Mouse (Mus musculus) embryonic facial prominence, embryonic 14.5 days (tissue): Measurements from ENCODE around the gene Rpl36-ps4. TPM values are rescaled to one million over a fixed set of nuclear protein-coding genes. Genes with fewer than 3 reads are reported as not detected.

Experiments
- ATAC-seq: fragments of 200-750 bp; cut with Nextera tagmentation; 2 replicates; pipeline ENCODE4 v1.8.0; 2017; ENCODE audit warnings: low read depth, moderate number of reproducible peaks, moderate TSS enrichment
- DNase-seq: peaks from one replicate; pipeline ENCODE4 v3.0.0-alpha.2; 2015; ENCODE audit warnings: low spot score
- H3K27ac ChIP-seq: fragments of 300-500 bp; sonication (generic); replicated peaks from 2 replicates; pipeline ENCODE4 v1.5.1; 2014; ENCODE audit warnings: low read depth, mild to moderate bottlenecking, low read length, moderate library complexity
- H3K27me3 ChIP-seq: fragments of 300-500 bp; sonication (generic); replicated peaks from 2 replicates; pipeline ENCODE4 v1.6.1; 2014; ENCODE audit warnings: low read length; ENCODE audit not compliant: control insufficient read depth, insufficient read depth
- H3K36me3 ChIP-seq: fragments of 300-500 bp; sonication (generic); 2 replicates; pipeline ENCODE4 v1.6.1; 2014; ENCODE audit warnings: low read length, mixed read lengths; ENCODE audit not compliant: control insufficient read depth, insufficient read depth
- H3K4me1 ChIP-seq: fragments of 300-500 bp; sonication (generic); 2 replicates; pipeline ENCODE4 v1.6.1; 2014; ENCODE audit warnings: antibody characterized with exemption, low read length; ENCODE audit not compliant: control insufficient read depth, insufficient read depth
- H3K4me2 ChIP-seq: fragments of 300-500 bp; sonication (generic); 2 replicates; pipeline ENCODE4 v1.6.1; 2014; ENCODE audit warnings: low read depth, mild to moderate bottlenecking, low read length, moderate library complexity, mixed read lengths
- H3K4me3 ChIP-seq: fragments of 300-500 bp; sonication (generic); 2 replicates; pipeline ENCODE4 v1.5.1; 2014; ENCODE audit warnings: low read depth, mild to moderate bottlenecking, low read length
- H3K9ac ChIP-seq: fragments of 300-500 bp; sonication (generic); 2 replicates; pipeline ENCODE4 v1.6.1; 2014; ENCODE audit warnings: low read depth, mild to moderate bottlenecking, low read length, moderate library complexity, mixed read lengths
- H3K9me3 ChIP-seq: fragments of 300-500 bp; sonication (generic); 2 replicates; pipeline ENCODE4 v1.6.1; 2016; ENCODE audit warnings: low read length; ENCODE audit not compliant: control insufficient read depth
- WGBS: fragments of 180-500 bp; shearing (Covaris S2); extraction: QIAGEN DNeasy Blood & Tissue Kit; methylation state at CpG from one replicate; pipeline ENCODE4 v1.1.7; 2014; 5-methylcytosine and 5-hydroxymethylcytosine counted together
- polyA plus RNA-seq: library from polyadenylated mRNA; unstranded; fragments of >200 nt; fragmentation: Nextera tagmentation; extraction: Ambion mirVana; gene quantifications from 2 replicates; pipeline ENCODE4 v1.2.1, GENCODE M21; 2014

The Rpl36-ps4 gene
- polyA plus RNA-seq, 1 experiment from 2014 or later, result not detected

GRCm38 (mm10) chr17:87878556-87879483 is 42.0 kb upstream of the Rpl36-ps4 start:
- no peaks in the 10 kb centered on the region for H3K27me3 ChIP-seq
- no peak overlapping the region for H3K4me2 ChIP-seq
- 44% methylated on average over 10 of the region's 10 CpGs for WGBS
- no peak overlapping the region for H3K27ac ChIP-seq
- H3K4me1 ChIP-seq, result peaks cover 3% of the 10 kb centered on the region; the same call in 1 of the 2 replicates
- H3K36me3 ChIP-seq, result no peaks in the 10 kb centered on the region
- no peak for DNase-seq
- H3K4me3 ChIP-seq, result no peak overlapping the region
- ATAC-seq, result no peak
- no peaks in the 10 kb centered on the region for H3K9me3 ChIP-seq
- H3K9ac ChIP-seq, result no peak overlapping the region

GRCm38 (mm10) chr17:87879484-87880225 is 41.1 kb upstream of the Rpl36-ps4 start:
- Histone ChIP-seq H3K27me3 (no peaks in the 10 kb centered on the region), H3K4me3 (no peak overlapping the region), H3K36me3 (no peaks in the 10 kb centered on the region), H3K9me3 (no peaks in the 10 kb centered on the region), H3K4me2 (no peak overlapping the region), H3K9ac (no peak overlapping the region), H3K27ac (no peak overlapping the region), H3K4me1 (peaks cover 3% of the 10 kb centered on the region; the same call in 1 of the 2 replicates)
- DNase-seq (peak; percentile 27), ATAC-seq (no peak)
- WGBS, result 37% methylated on average over 9 of the region's 9 CpGs

GRCm38 (mm10) chr17:87882594-87882993 is 38.2 kb upstream of the Rpl36-ps4 start:
- ATAC-seq (peak; percentile 41; the same call in 1 of the 2 replicates), DNase-seq (no peak)
- Histone ChIP-seq H3K4me1 (peaks cover 3% of the 10 kb centered on the region; the same call in 1 of the 2 replicates), H3K36me3 (no peaks in the 10 kb centered on the region), H3K4me2 (no peak overlapping the region), H3K9me3 (no peaks in the 10 kb centered on the region), H3K27ac (no peak overlapping the region), H3K4me3 (no peak overlapping the region), H3K27me3 (no peaks in the 10 kb centered on the region), H3K9ac (no peak overlapping the region)
- 61% methylated on average over 1 of the region's 1 CpGs for WGBS

GRCm38 (mm10) chr17:87897175-87897574 is 23.6 kb upstream of the Rpl36-ps4 start:
- Histone ChIP-seq H3K27ac (no peak overlapping the region), H3K4me3 (no peak overlapping the region), H3K9ac (no peak overlapping the region), H3K4me1 (no peaks in the 10 kb centered on the region), H3K27me3 (no peaks in the 10 kb centered on the region), H3K9me3 (no peaks in the 10 kb centered on the region), H3K4me2 (no peak overlapping the region), H3K36me3 (no peaks in the 10 kb centered on the region)
- WGBS, result 71% methylated on average over 6 of the region's 6 CpGs
- DNase-seq (peak; percentile 31), ATAC-seq (peak; percentile 41; the same call in 1 of the 2 replicates)

DNA sequence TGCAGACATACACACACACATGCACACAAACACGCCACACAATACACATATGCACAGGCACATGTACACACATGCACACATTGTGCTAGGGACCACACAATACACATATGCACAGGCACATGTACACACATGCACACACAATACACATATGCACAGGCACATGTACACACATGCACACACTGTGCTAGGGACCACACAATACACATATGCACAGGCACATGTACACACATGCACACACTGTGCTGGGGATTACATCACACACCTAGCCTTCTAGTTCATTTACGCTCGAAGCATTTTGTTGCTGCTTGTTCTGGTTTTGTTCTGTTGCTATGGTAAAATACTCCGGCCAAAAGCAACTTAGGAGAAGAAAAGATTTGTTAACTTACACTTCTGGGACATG is 20.1 kb upstream of the Rpl36-ps4 start:
- WGBS, result 74% methylated on average over 4 of the region's 4 CpGs
- peak; percentile 48; the same call in 1 of the 2 replicates for ATAC-seq
- no peak overlapping the region for H3K4me3 ChIP-seq

GRCm38 (mm10) chr17:87901163-87901562 is 19.6 kb upstream of the Rpl36-ps4 start:
- Histone ChIP-seq H3K36me3 (no peaks in the 10 kb centered on the region), H3K27me3 (no peaks in the 10 kb centered on the region), H3K9me3 (no peaks in the 10 kb centered on the region), H3K4me2 (no peak overlapping the region), H3K4me3 (no peak overlapping the region), H3K4me1 (no peaks in the 10 kb centered on the region), H3K27ac (no peak overlapping the region), H3K9ac (no peak overlapping the region)
- peak; percentile 74 for ATAC-seq
- DNase-seq, result peak; percentile 50
- 56% methylated on average over 7 of the region's 7 CpGs for WGBS

More for the DNA sequence above, 20.1 kb upstream of the Rpl36-ps4 start:
- no peaks in the 10 kb centered on the region for H3K4me1 ChIP-seq
- H3K27me3 ChIP-seq, result no peaks in the 10 kb centered on the region
- no peaks in the 10 kb centered on the region for H3K36me3 ChIP-seq
- DNase-seq, result no peak
- H3K9me3 ChIP-seq, result no peaks in the 10 kb centered on the region
- H3K9ac ChIP-seq, result no peak overlapping the region
- no peak overlapping the region for H3K4me2 ChIP-seq
- no peak overlapping the region for H3K27ac ChIP-seq

DNA sequence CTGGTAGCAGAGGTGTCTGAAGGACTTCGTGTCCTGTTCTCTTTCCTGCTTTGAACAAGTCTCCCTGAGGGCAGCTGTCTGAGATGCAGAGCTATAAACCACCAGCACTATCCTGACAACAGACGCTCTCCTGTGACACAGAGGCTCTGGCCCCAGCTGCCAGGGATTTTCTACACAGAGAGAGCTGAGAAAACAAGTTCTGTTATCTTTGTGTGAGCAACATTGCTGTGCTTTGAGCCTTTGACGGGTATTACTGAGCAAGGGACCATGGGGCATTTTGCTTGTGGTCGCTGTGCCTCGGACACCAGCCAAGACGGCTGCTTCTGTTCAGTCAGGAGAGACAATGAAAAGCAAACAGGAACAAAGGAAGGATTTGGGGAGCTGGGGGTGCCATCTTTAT is 17.6 kb upstream of the Rpl36-ps4 start:
- ATAC-seq, result no peak
- DNase-seq, result peak; percentile 31

GRCm38 (mm10) chr17:87903725-87904124 is 17.1 kb upstream of the Rpl36-ps4 start:
- Histone ChIP-seq H3K4me2 (no peak overlapping the region), H3K27me3 (no peaks in the 10 kb centered on the region), H3K9ac (no peak overlapping the region), H3K9me3 (0 out of 2 replicates have a peak, but pooled peaks cover 6% of the 10 kb centered on the region), H3K27ac (no peak overlapping the region), H3K4me1 (no peaks in the 10 kb centered on the region), H3K36me3 (no peaks in the 10 kb centered on the region), H3K4me3 (no peak overlapping the region)
- ATAC-seq (no peak), DNase-seq (no peak)
- WGBS, result 94% methylated on average over 8 of the region's 8 CpGs

More for the DNA sequence above, 17.6 kb upstream of the Rpl36-ps4 start:
- Histone ChIP-seq H3K9me3 (0 out of 2 replicates have a peak, but pooled peaks cover 6% of the 10 kb centered on the region), H3K36me3 (no peaks in the 10 kb centered on the region), H3K27ac (no peak overlapping the region), H3K27me3 (no peaks in the 10 kb centered on the region), H3K4me2 (no peak overlapping the region), H3K4me3 (no peak overlapping the region), H3K9ac (no peak overlapping the region), H3K4me1 (no peaks in the 10 kb centered on the region)
- WGBS, result 36% methylated on average over 6 of the region's 6 CpGs
